Mouse (Mus musculus) cerebellum, adult (tissue): ENCODE results near the gene Lrrc1.

Experiments
- ATAC-seq: cut with Nextera tagmentation; 2 replicates; pipeline ENCODE4 v1.9.2; 2017; ENCODE audit warnings: mild to moderate bottlenecking, moderate library complexity, mixed read lengths; ENCODE audit not compliant: insufficient number of reproducible peaks, low FRiP score, low TSS enrichment

Lrrc1 gene

DNA sequence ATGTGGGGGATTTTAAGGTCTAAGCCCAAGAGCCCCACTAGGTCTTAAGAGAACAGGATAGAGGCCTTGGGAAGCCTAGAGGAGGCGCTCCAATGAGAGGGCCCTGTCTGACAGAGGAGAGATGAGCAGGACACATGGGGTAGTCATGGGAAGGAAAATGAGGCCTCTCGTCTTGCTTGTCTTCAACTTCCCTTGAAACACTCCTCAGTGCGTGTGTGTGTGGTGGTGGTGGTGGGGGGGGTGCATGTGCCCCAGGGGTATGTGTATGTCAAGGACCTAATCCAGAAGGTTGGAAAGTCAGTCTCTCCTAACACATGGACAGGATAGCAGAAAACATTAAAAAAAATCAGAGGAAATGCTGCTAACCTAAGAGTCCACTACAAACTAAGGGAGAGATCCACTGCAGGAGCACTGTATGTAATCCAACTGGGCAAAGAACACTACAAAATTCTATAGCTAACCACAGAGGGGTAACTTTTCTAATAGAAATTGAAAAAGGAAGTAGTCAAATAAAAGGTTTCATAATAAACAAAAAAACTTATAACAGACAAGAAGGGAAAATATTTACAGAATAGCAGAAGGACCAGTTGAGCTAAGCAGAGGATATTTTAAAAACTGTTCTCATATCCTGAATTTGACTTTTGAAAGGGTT, 36.8 kb downstream of the Lrrc1 start:
- ATAC-seq, result no peak

DNA sequence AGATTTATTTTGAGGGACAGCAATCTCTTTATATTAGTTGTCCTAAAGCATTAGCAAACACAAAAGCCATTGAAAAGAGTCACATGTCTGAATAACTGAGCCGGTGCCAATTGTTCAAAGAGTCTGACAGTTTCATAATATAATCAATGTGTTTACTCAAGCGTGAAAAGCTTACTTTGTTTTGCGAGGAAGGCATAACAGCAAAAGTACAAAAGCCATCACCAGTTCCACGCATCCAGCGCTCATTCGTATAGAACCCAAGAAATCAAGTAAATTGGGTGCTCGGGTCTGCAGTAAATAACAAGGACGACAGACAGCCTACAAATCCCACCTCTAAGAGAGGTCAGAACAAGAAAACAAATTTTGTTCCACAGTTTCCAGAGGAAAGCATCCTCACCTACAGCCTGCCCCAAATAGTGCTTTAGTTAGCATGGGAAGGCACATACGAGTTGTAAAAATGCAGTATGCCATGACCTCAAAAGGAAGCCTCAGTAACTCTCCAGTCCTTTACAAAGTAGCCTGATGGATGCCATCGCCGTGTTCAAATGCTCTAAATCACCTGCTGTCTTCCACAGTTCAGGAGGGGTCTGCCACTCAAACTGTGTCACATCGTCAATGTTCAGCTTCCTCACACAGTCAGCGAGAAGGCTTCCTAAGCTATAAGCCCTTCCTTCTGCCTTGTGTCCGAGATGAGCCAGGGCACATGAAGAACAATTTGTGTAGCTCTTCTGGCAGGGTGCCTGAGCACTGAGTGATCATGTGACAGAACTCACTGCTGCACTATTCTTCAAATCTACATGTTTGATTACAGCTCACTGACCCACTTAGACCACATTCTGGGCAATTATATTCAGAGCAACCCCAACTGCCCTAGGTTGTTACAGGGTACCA, 41.9 kb downstream of the Lrrc1 start:
- ATAC-seq, result peak; percentile 31; the same call in 1 of the 2 replicates

- ATAC-seq, result no peak
Observed at GRCm38 (mm10) chr9:77502171-77502547, 42.5 kb downstream of the Lrrc1 start.

DNA sequence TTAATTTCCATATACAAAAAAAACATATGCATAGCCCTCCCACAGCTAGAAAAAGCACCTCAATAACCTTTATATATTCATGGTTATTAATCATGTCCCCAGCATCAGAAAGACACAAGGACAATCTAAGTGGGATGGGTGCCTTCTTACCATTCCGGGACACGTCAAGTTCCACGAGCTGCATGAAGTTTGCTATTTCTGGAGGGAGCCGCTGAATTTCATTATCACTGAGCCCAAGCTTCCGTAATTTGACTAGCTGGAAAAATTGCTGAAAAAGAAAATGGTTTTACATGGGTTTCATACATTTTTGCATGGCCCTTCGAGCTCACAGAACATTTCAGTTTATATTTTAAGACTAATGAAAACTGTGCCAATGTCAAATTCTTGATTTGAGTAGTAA, 45.6 kb downstream of the Lrrc1 start:
- ATAC-seq, result no peak

- no peak for ATAC-seq
Observed at GRCm38 (mm10) chr9:77498406-77498805, 46.3 kb downstream of the Lrrc1 start.

GRCm38 (mm10) chr9:77497173-77497572, 47.5 kb downstream of the Lrrc1 start:
- ATAC-seq, result no peak

GRCm38 (mm10) chr9:77496540-77497062, 48.1 kb downstream of the Lrrc1 start:
- no peak for ATAC-seq

GRCm38 (mm10) chr9:77494307-77494706, 50.4 kb downstream of the Lrrc1 start:
- ATAC-seq, result no peak

GRCm38 (mm10) chr9:77488611-77489010, 56.1 kb downstream of the Lrrc1 start:
- no peak for ATAC-seq

- no peak for ATAC-seq
Observed at GRCm38 (mm10) chr9:77487427-77487826, 57.2 kb downstream of the Lrrc1 start.

DNA sequence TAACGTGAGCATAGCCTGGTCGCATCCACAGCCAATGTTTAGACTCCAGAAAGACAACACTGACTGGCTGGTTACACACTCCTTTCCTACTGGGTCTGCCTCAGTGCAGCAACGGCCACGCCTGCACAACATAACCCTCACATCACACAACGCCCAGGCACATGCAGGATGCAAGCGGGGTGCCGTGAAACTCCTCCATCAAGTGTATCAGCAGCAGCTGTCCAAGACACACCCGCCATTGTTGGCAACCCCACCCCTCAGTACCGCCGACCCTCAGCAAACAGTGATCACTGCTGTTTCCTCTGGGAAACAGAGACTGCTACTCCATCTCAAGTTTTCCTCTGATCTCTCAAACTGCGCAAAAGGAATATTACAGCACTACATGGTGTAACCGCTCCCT, 58.8 kb downstream of the Lrrc1 start:
- ATAC-seq, result no peak

DNA sequence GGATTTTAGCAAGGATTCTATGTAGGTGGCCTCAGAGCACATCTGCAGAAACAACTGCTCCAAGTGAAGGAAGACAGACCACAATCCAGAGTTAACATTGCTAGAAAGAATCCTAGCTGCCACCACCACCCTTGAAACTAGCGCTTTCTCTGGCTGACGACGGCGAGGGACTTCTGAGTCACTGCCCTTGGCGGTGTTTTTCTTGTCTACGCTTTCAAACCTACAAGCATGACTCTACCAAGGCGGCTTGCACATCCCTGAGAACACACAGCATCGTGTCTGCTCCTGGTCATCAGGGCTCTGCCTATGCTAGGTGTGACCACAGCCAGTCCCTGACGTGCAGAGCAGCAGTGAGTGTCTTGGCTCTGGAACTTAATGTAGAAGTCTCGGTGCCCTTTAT, 59.9 kb downstream of the Lrrc1 start:
- ATAC-seq, result no peak

- no peak for ATAC-seq
Observed at GRCm38 (mm10) chr9:77483559-77483958, 61.1 kb downstream of the Lrrc1 start.

DNA sequence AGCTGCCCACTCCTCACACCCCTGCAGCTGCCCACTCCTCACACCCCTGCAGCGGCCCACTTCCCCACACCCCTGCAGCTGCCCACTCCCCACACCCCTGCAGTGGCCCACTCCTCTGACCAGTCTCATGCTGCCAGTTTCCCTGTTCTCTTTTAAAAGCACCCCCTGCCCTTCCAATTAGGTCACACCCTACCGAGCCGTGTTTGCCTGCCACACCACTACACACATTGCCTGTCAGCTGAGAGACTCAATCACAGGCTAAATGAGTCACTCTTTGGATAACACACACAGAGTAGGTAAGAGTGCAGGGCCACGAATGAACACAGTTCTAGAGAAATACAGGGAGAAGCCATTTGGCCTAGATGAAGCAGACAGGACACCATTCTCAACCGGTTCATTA, 62.4 kb downstream of the Lrrc1 start:
- ATAC-seq, result no peak

DNA sequence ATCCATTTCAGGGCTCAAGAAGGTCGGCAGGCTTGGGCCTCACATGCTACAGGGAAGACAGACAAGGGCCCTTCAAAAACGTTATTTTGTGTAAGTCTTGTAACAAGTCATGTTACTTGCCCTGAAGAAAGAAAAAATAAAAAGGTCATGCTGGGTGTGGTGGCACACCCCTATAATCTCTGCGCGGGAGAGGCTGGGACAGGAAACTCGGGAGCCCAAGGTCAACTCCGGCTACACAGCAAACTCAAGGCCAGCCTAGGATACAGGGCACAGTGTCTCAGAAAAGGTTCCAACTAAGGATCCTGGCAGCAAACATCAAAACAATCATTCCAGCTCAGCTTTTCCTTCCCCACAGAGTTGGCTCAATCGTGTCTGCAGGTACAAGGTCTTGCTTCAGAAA, 63.3 kb downstream of the Lrrc1 start:
- no peak for ATAC-seq

DNA sequence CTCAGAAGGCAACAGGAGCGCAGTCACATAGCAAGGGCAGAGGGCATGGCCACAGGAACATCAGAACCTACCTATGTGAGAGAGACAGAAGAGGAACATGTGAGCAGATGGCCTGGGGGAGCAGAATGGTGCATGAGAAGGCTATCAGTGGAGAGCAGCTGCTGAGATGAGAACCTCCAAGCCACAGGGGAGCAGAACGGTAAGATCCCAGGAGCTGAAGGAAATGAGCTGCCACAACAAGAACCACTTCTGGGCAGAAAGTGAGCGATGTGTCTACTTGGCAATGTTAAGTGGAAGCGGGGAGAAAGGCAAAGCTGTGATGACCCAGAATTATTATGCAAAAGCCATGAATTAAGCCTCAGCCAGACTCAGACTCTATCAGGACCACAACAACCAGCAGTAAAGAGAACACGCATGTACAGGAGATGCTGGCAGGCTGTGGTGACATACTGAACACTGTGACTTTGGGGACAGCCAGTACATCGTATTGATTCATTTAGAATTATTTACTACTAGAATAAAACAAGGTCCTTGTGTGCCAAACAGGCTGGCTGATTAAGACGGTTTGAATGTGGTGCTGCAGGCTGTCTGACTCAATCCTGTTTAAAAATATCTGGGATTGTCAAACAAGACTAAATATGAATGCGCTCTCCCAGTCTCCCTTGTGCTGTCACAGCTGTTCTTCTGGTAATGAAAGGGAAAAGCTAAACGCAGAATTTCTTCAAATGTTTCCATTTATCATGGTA, 63.9 kb downstream of the Lrrc1 start:
- ATAC-seq, result peak; percentile 49

DNA sequence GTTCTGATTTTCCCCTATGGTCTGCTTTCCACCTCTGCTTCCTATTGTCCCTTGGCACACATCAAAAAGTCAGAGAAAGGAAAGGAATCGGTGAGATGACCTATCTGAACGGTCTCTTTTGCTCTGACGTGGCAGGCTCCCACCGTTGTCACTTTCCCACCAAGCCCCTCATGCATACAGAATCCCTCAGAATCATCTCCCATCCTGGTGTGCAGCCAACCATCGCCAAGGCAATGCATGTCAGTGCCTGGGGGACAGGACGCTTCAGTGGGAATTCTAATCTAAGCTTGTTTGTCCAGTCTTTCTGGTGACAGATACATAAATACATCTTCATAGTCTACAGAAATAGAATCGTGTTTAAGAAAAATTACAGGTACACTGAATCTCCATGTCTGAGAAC, 64.7 kb downstream of the Lrrc1 start:
- ATAC-seq, result no peak

DNA sequence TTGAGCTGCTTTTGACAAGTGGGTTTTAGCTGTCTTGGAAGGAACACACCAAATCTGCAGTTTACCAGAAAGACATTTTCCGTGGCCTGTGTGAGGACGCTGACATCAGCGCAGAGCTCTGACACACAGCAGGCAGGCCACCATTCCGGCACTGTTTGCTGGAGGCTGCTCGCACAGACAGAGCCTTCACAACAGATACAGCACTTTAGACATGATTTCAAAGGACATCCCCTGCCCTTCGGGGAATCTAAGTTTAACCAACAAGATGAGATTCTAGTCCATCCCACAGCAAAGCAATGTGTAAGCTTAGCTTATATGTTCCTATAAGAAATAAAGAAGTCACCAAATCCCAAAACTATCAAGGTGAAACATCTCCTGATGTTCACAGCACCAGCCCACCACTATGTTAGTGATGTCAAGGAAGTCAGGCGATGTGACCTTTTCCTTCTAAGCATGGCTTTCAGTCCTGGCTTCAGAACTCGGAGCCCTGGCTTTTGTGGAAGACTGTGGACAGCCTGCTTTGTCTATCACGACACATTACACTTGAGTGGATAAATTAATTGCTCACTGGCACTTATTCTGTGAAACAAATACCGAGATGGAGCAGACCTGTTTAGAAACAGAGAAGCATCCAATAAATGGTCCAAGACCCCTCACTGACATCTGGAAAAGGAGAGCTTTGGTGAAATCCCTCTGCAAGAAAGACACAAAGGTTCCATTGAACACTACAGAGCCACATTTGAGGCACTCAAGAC, 66.3 kb downstream of the Lrrc1 start:
- ATAC-seq, result no peak

DNA sequence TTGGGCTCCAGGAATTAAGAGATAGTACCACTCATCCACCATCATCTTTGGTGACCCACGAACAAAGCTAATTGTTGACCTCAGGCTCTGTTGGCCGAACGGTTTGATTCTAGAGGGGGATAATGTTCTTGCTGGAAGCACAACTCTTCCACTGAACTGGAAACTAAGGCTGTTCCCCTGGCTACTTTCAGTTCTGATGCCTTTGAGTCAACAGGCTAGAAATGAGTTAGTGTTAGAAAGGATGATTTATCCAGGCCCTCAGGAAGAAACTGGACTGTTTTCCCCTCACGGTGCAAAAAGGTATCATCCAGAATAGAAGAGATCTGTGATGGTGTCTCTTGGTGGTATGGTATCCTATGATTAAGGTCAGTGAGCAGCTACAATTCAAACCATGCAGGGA, 70.1 kb downstream of the Lrrc1 start:
- no peak for ATAC-seq

GRCm38 (mm10) chr9:77472557-77472956, 72.1 kb downstream of the Lrrc1 start:
- ATAC-seq, result no peak
